Mouse (Mus musculus): ENCODE results near the gene Bdkrb2. TPM values are rescaled to one million over a fixed set of nuclear protein-coding genes. Genes with fewer than 3 reads are reported as not detected.
A peak's percentile ranks its signal among the peaks of the same experiment; 100 is the strongest.

Bdkrb2 gene
- polyA plus RNA-seq, 2 experiments: 1.2 to 2.2 TPM

GRCm38 (mm10) chr12:105625798-105626197, 62.8 kb downstream of the Bdkrb2 start:
- TF ChIP-seq POLR2A (IDR thresholded peaks at IDR 0.05; ENCODE audit: borderline replicate concordance, extremely low read depth, insufficient read depth, insufficient read length): no peak
- DNase-seq (ENCODE audit: low spot score): no peak

GRCm38 (mm10) chr12:105634374-105635067, 71.5 kb downstream of the Bdkrb2 start:
- H3K27ac ChIP-seq (replicated peaks; ENCODE audit: low read depth, low read length): no peak overlapping the region
- H3K27me3 ChIP-seq (ENCODE audit: control insufficient read depth, insufficient read depth, low read length): no peaks in the 10 kb centered on the region
- no peak overlapping the region for H3K4me2 ChIP-seq (replicated peaks; ENCODE audit: low read depth, low read length, severe bottlenecking)
- no peaks in the 10 kb centered on the region for H3K4me1 ChIP-seq (ENCODE audit: control insufficient read depth, insufficient read depth, low read length)
- 95% methylated on average over 13 of the region's 13 CpGs for WGBS
- TF ChIP-seq POLR2A (IDR thresholded peaks at IDR 0.05; ENCODE audit: borderline replicate concordance, extremely low read depth, insufficient read depth, insufficient read length): no peak
- H3K9me3 ChIP-seq (ENCODE audit: control insufficient read depth, low read length): no peaks in the 10 kb centered on the region
- no peak overlapping the region for H3K9ac ChIP-seq (ENCODE audit: low read depth, low read length, severe bottlenecking)
- ATAC-seq (ENCODE audit: low FRiP score, low read depth) (no peak), DNase-seq (ENCODE audit: low spot score) (no peak)
- H3K36me3 ChIP-seq (ENCODE audit: control insufficient read depth, insufficient read depth, low read length): peaks cover 72% of the 10 kb centered on the region
- H3K4me3 ChIP-seq (replicated peaks; ENCODE audit: low read length): no peak overlapping the region

More at GRCm38 (mm10) chr12:105625798-105626197, 62.8 kb downstream of the Bdkrb2 start:
- H3K9me3 ChIP-seq (ENCODE audit: control insufficient read depth, low read length): no peaks in the 10 kb centered on the region
- no peak overlapping the region for H3K4me2 ChIP-seq (replicated peaks; ENCODE audit: low read depth, low read length, severe bottlenecking)
- 0 out of 2 replicates have a peak, but pooled peaks cover 3% of the 10 kb centered on the region for H3K4me1 ChIP-seq (ENCODE audit: control insufficient read depth, insufficient read depth, low read length)
- H3K9ac ChIP-seq (ENCODE audit: low read depth, low read length, severe bottlenecking): 0 out of 2 replicates have a peak overlapping the region, but pooled peaks have one; percentile 7
- no peaks in the 10 kb centered on the region for H3K27me3 ChIP-seq (ENCODE audit: control insufficient read depth, insufficient read depth, low read length)
- 0 out of 2 replicates have a peak, but pooled peaks have one; percentile 26 for ATAC-seq (ENCODE audit: low FRiP score, low read depth)
- peaks cover 63% of the 10 kb centered on the region for H3K36me3 ChIP-seq (ENCODE audit: control insufficient read depth, insufficient read depth, low read length)
- H3K27ac ChIP-seq (replicated peaks; ENCODE audit: low read depth, low read length): no peak overlapping the region
- 26% methylated on average over 7 of the region's 7 CpGs for WGBS
- no peak overlapping the region for H3K4me3 ChIP-seq (replicated peaks; ENCODE audit: low read length)

- WGBS: 89% methylated on average over 9 of the region's 9 CpGs
Observed at GRCm38 (mm10) chr12:105636551-105636950, 73.5 kb downstream of the Bdkrb2 start.

GRCm38 (mm10) chr12:105637554-105637953, 74.5 kb downstream of the Bdkrb2 start:
- H3K4me2 ChIP-seq (replicated peaks; ENCODE audit: low read depth, low read length, severe bottlenecking): no peak overlapping the region
- no peak overlapping the region for H3K27ac ChIP-seq (replicated peaks; ENCODE audit: low read depth, low read length)
- H3K9ac ChIP-seq (ENCODE audit: low read depth, low read length, severe bottlenecking): no peak overlapping the region
- H3K4me1 ChIP-seq (ENCODE audit: control insufficient read depth, insufficient read depth, low read length): no peaks in the 10 kb centered on the region
- no peak overlapping the region for H3K4me3 ChIP-seq (replicated peaks; ENCODE audit: low read length)
- no peak for ATAC-seq (ENCODE audit: low FRiP score, low read depth)
- no peak for DNase-seq (ENCODE audit: low spot score)
- H3K27me3 ChIP-seq (ENCODE audit: control insufficient read depth, insufficient read depth, low read length): no peaks in the 10 kb centered on the region
- no peak for TF ChIP-seq POLR2A (IDR thresholded peaks at IDR 0.05; ENCODE audit: borderline replicate concordance, extremely low read depth, insufficient read depth, insufficient read length)
- H3K9me3 ChIP-seq (ENCODE audit: control insufficient read depth, low read length): no peaks in the 10 kb centered on the region
- peaks cover 91% of the 10 kb centered on the region for H3K36me3 ChIP-seq (ENCODE audit: control insufficient read depth, insufficient read depth, low read length)
- WGBS: 77% methylated on average over 4 of the region's 4 CpGs

More at GRCm38 (mm10) chr12:105636551-105636950, 73.5 kb downstream of the Bdkrb2 start:
- Histone ChIP-seq H3K27me3 (ENCODE audit: control insufficient read depth, insufficient read depth, low read length) (no peaks in the 10 kb centered on the region), H3K4me3 (replicated peaks; ENCODE audit: low read length) (no peak overlapping the region), H3K4me1 (ENCODE audit: control insufficient read depth, insufficient read depth, low read length) (no peaks in the 10 kb centered on the region), H3K9me3 (ENCODE audit: control insufficient read depth, low read length) (no peaks in the 10 kb centered on the region), H3K36me3 (ENCODE audit: control insufficient read depth, insufficient read depth, low read length) (peaks cover 88% of the 10 kb centered on the region), H3K27ac (replicated peaks; ENCODE audit: low read depth, low read length) (no peak overlapping the region), H3K9ac (ENCODE audit: low read depth, low read length, severe bottlenecking) (no peak overlapping the region), H3K4me2 (replicated peaks; ENCODE audit: low read depth, low read length, severe bottlenecking) (no peak overlapping the region)
- DNase-seq (ENCODE audit: low spot score) (no peak), ATAC-seq (ENCODE audit: low FRiP score, low read depth) (no peak)
- no peak for TF ChIP-seq POLR2A (IDR thresholded peaks at IDR 0.05; ENCODE audit: borderline replicate concordance, extremely low read depth, insufficient read depth, insufficient read length)

GRCm38 (mm10) chr12:105642770-105643321, 79.8 kb downstream of the Bdkrb2 start:
- H3K27ac ChIP-seq (replicated peaks; ENCODE audit: low read depth, low read length): no peak overlapping the region
- DNase-seq (ENCODE audit: low spot score): no peak
- H3K36me3 ChIP-seq (ENCODE audit: control insufficient read depth, insufficient read depth, low read length): peaks cover 97% of the 10 kb centered on the region
- H3K4me1 ChIP-seq (ENCODE audit: control insufficient read depth, insufficient read depth, low read length): no peaks in the 10 kb centered on the region
- H3K9ac ChIP-seq (ENCODE audit: low read depth, low read length, severe bottlenecking): no peak overlapping the region
- H3K4me3 ChIP-seq (replicated peaks; ENCODE audit: low read length): no peak overlapping the region
- TF ChIP-seq POLR2A (IDR thresholded peaks at IDR 0.05; ENCODE audit: borderline replicate concordance, extremely low read depth, insufficient read depth, insufficient read length): no peak
- no peak overlapping the region for H3K4me2 ChIP-seq (replicated peaks; ENCODE audit: low read depth, low read length, severe bottlenecking)
- 95% methylated on average over 11 of the region's 11 CpGs for WGBS
- H3K27me3 ChIP-seq (ENCODE audit: control insufficient read depth, insufficient read depth, low read length): no peaks in the 10 kb centered on the region
- ATAC-seq (ENCODE audit: low FRiP score, low read depth): no peak
- no peaks in the 10 kb centered on the region for H3K9me3 ChIP-seq (ENCODE audit: control insufficient read depth, low read length)

Other genes starting within 250 kb of the Bdkrb2 start
- gene Tunar, start 229.4 kb upstream of the Bdkrb2 start, polyA plus RNA-seq (2012; rRNA removed): 0.31 and 0.40 TPM in 2 replicates
- 0.19 and 0.21 TPM in 2 replicates for gene Tunar, start 229.4 kb upstream of the Bdkrb2 start, polyA plus RNA-seq (2014; fragmentation: Nextera tagmentation; extraction: Ambion mirVana)
- 19.3 and 21.4 TPM in 2 replicates for gene D430019H16Rik, start 109.4 kb upstream of the Bdkrb2 start, polyA plus RNA-seq (2012; rRNA removed)
- 4.2 and 5.1 TPM in 2 replicates for gene D430019H16Rik, start 109.4 kb upstream of the Bdkrb2 start, polyA plus RNA-seq (2014; fragmentation: Nextera tagmentation; extraction: Ambion mirVana)
- gene Bdkrb1, start 39.9 kb downstream of the Bdkrb2 start, polyA plus RNA-seq (2012; rRNA removed): 0.05 and 0.10 TPM in 2 replicates
- 0.23 TPM in 1 of 2 replicates, not detected in the other for gene Bdkrb1, start 39.9 kb downstream of the Bdkrb2 start, polyA plus RNA-seq (2014; fragmentation: Nextera tagmentation; extraction: Ambion mirVana)
- 16.4 and 16.9 TPM in 2 replicates for gene Gskip, start 121.6 kb downstream of the Bdkrb2 start, polyA plus RNA-seq (2012; rRNA removed)
- gene Gskip, start 121.6 kb downstream of the Bdkrb2 start, polyA plus RNA-seq (2014; fragmentation: Nextera tagmentation; extraction: Ambion mirVana): 30.7 TPM in 2 replicates
- gene Atg2b, start 122.0 kb downstream of the Bdkrb2 start, polyA plus RNA-seq (2012; rRNA removed): 29.1 and 32.5 TPM in 2 replicates
- gene Atg2b, start 122.0 kb downstream of the Bdkrb2 start, polyA plus RNA-seq (2014; fragmentation: Nextera tagmentation; extraction: Ambion mirVana): 18.6 and 20.5 TPM in 2 replicates
- 0.05 and 0.33 TPM in 2 replicates for gene Ak7, start 142.8 kb downstream of the Bdkrb2 start, polyA plus RNA-seq (2012; rRNA removed)
- 0.14 TPM in 1 of 2 replicates, not detected in the other for gene Ak7, start 142.8 kb downstream of the Bdkrb2 start, polyA plus RNA-seq (2014; fragmentation: Nextera tagmentation; extraction: Ambion mirVana)
- gene Papola, start 221.5 kb downstream of the Bdkrb2 start, polyA plus RNA-seq (2012; rRNA removed): 165 and 175 TPM in 2 replicates
- 163 and 171 TPM in 2 replicates for gene Papola, start 221.5 kb downstream of the Bdkrb2 start, polyA plus RNA-seq (2014; fragmentation: Nextera tagmentation; extraction: Ambion mirVana)